Mouse (Mus musculus): ENCODE data around the gene Kcnc3. TPM values are rescaled to one million over a fixed set of nuclear protein-coding genes. Genes with fewer than 3 reads are reported as not detected.

Gene Kcnc3
- polyA plus RNA-seq, 1 experiment from 2014 or later, result 1.5 TPM

- H3K9me3 ChIP-seq (ENCODE audit: control insufficient read depth, low read length), result no peaks in the 10 kb centered on the region
- 75% methylated on average over 11 of the region's 12 CpGs for WGBS
- no peak overlapping the region for H3K27ac ChIP-seq (ENCODE audit: low read length)
- peaks cover 8% of the 10 kb centered on the region; the same call in 1 of the 2 replicates for H3K4me1 ChIP-seq (replicated peaks; ENCODE audit: control insufficient read depth, insufficient read depth, low read length)
- no peak overlapping the region for H3K4me2 ChIP-seq (ENCODE audit: low read depth, low read length)
- ATAC-seq (ENCODE audit: low read depth), result no peak
- no peak overlapping the region for H3K9ac ChIP-seq (ENCODE audit: low read length)
- H3K36me3 ChIP-seq (ENCODE audit: control insufficient read depth, insufficient read depth, low read length), result no peaks in the 10 kb centered on the region
- peaks cover 27% of the 10 kb centered on the region for H3K27me3 ChIP-seq (ENCODE audit: control insufficient read depth, insufficient read depth, low read depth, low read length)
- no peak overlapping the region for H3K4me3 ChIP-seq (ENCODE audit: low read length)
Observed at GRCm38 (mm10) chr7:44598336-44598735, 7.9 kb downstream of the Kcnc3 start.

DNA sequence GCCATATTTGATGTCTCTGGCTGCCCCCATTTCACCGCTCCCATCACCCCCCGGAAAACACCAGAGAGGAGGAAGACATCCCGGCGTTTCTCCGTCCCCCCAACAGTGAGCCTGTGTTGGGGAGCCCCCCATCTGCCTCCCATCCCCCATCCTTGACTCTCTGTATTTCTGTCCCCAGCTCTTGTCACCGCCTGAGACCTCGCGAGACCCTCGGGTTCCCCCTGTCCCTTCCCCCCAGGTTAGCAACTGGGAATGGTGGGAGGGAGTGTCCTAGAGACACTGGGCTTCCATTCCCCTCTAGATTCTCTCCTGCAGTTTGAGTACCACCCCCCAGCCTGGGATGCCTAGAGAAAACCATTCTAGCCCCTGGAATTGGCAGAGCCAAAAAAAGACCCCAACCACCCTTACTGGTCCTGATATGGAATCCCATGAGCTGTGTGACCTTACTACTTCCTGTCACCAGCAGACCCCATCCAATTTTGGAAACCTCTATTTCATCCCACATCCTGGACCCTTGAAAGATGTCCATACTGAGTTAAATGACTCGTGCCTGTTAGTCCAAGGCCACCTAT, 10.3 kb downstream of the Kcnc3 start:
- H3K36me3 ChIP-seq (ENCODE audit: control insufficient read depth, insufficient read depth, low read length), result no peaks in the 10 kb centered on the region
- no peak overlapping the region for H3K27ac ChIP-seq (ENCODE audit: low read length)
- H3K27me3 ChIP-seq (ENCODE audit: control insufficient read depth, insufficient read depth, low read depth, low read length), result peaks cover 32% of the 10 kb centered on the region
- H3K4me1 ChIP-seq (replicated peaks; ENCODE audit: control insufficient read depth, insufficient read depth, low read length), result peaks cover 4% of the 10 kb centered on the region; the same call in 1 of the 2 replicates
- H3K9me3 ChIP-seq (ENCODE audit: control insufficient read depth, low read length), result no peaks in the 10 kb centered on the region
- no peak overlapping the region for H3K4me3 ChIP-seq (ENCODE audit: low read length)
- 79% methylated on average over 10 of the region's 10 CpGs for whole genome bisulfite sequencing
- H3K9ac ChIP-seq (ENCODE audit: low read length), result no peak overlapping the region
- no peak overlapping the region for H3K4me2 ChIP-seq (ENCODE audit: low read depth, low read length)
- ATAC-seq (ENCODE audit: low read depth), result no peak

DNA sequence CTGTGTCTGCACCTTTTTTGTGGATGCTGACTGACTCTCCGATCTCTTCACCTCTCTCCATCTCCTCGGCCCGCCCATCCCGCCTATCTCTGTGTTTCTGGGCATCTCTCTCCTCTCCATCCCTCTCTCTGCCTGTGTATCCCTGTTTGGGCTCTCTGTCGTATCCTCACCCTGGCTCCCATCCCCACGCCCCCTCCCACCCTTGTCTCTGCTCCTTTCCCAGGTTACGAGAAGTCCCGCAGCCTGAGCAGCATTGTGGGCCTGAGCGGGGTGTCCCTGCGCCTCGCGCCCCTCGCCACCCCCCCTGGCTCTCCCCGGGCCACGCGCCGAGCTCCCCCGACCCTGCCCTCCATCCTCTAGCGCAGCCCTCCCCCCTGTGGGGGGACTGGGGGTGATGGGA, 11.2 kb downstream of the Kcnc3 start:
- Histone ChIP-seq H3K4me3 (ENCODE audit: low read length) (no peak overlapping the region), H3K27me3 (ENCODE audit: control insufficient read depth, insufficient read depth, low read depth, low read length) (peaks cover 32% of the 10 kb centered on the region), H3K36me3 (ENCODE audit: control insufficient read depth, insufficient read depth, low read length) (no peaks in the 10 kb centered on the region), H3K9me3 (ENCODE audit: control insufficient read depth, low read length) (no peaks in the 10 kb centered on the region), H3K4me1 (replicated peaks; ENCODE audit: control insufficient read depth, insufficient read depth, low read length) (peaks cover 9% of the 10 kb centered on the region; the same call in 1 of the 2 replicates), H3K4me2 (ENCODE audit: low read depth, low read length) (no peak overlapping the region), H3K27ac (ENCODE audit: low read length) (no peak overlapping the region), H3K9ac (ENCODE audit: low read length) (no peak overlapping the region)
- no peak for ATAC-seq (ENCODE audit: low read depth)
- 13% methylated on average over 18 of the region's 19 CpGs for WGBS

DNA sequence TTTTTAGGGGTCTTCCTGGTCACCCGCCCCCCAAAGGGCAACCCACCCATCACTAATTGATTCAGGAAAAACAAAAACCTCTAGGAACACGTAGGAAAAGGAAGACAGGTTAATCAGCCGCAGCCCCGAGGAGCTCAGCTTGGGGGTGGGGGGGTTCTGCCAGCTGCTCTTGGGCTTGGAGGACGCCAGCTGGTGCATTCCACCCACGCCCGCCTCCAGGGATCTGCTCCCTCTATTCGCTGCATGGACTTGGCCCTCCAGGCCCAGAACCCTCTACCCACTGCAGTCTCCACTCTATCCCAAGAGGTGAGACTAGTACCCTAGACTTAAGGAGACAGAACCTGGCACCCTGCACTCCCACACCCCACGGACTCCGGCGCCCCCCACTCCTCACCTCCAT, 12.0 kb downstream of the Kcnc3 start:
- no peak overlapping the region for H3K27ac ChIP-seq (ENCODE audit: low read length)
- H3K27me3 ChIP-seq (ENCODE audit: control insufficient read depth, insufficient read depth, low read depth, low read length), result peaks cover 32% of the 10 kb centered on the region
- H3K9ac ChIP-seq (ENCODE audit: low read length), result no peak overlapping the region
- H3K4me2 ChIP-seq (ENCODE audit: low read depth, low read length), result no peak overlapping the region
- no peak for ATAC-seq (ENCODE audit: low read depth)
- 10% methylated on average over 11 of the region's 11 CpGs for WGBS
- no peak overlapping the region for H3K4me3 ChIP-seq (ENCODE audit: low read length)
- no peaks in the 10 kb centered on the region for H3K9me3 ChIP-seq (ENCODE audit: control insufficient read depth, low read length)
- peaks cover 10% of the 10 kb centered on the region; the same call in 1 of the 2 replicates for H3K4me1 ChIP-seq (replicated peaks; ENCODE audit: control insufficient read depth, insufficient read depth, low read length)
- H3K36me3 ChIP-seq (ENCODE audit: control insufficient read depth, insufficient read depth, low read length), result no peaks in the 10 kb centered on the region

DNA sequence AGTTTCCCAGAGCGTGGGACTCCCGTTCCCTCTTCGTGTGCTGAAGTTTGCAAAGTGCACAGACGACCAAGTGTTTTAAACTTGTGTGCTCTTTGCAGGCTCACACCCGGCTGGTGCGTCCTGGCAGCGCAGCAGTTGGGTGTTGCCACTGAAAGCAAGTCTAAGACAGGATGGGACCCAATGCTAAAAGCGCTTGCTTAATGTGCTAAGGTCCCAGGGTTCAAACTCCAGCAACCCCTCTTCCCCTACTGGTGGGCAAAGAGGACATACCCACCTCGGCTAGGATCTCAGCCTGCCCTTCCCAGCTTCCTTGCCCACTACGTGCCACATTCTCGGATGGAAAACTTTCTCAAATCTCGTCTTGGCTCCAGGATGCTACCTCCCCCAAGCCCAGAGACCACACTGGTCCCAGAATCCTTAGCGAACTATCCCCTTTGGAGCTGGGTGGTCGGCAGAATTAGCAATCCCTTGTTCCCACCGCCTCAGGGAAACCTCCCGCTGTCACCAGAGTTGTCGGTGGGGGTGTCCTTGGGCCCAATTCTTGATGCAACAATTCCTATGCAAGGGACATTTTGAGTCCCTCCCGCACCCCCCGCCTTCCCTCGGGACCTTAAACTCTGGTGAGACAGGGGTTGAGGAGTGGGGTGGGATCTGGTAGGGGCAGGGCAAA, 12.9 kb downstream of the Kcnc3 start:
- WGBS, result 4% methylated on average over 20 of the region's 20 CpGs
- Histone ChIP-seq H3K9ac (ENCODE audit: low read length) (no peak overlapping the region), H3K36me3 (ENCODE audit: control insufficient read depth, insufficient read depth, low read length) (no peaks in the 10 kb centered on the region), H3K4me3 (ENCODE audit: low read length) (no peak overlapping the region), H3K4me2 (ENCODE audit: low read depth, low read length) (peak overlapping the region; percentile 55), H3K27ac (ENCODE audit: low read length) (no peak overlapping the region), H3K9me3 (ENCODE audit: control insufficient read depth, low read length) (no peaks in the 10 kb centered on the region), H3K4me1 (replicated peaks; ENCODE audit: control insufficient read depth, insufficient read depth, low read length) (peaks cover 10% of the 10 kb centered on the region; the same call in 1 of the 2 replicates), H3K27me3 (ENCODE audit: control insufficient read depth, insufficient read depth, low read depth, low read length) (peaks cover 32% of the 10 kb centered on the region)
- no peak for ATAC-seq (ENCODE audit: low read depth)

DNA sequence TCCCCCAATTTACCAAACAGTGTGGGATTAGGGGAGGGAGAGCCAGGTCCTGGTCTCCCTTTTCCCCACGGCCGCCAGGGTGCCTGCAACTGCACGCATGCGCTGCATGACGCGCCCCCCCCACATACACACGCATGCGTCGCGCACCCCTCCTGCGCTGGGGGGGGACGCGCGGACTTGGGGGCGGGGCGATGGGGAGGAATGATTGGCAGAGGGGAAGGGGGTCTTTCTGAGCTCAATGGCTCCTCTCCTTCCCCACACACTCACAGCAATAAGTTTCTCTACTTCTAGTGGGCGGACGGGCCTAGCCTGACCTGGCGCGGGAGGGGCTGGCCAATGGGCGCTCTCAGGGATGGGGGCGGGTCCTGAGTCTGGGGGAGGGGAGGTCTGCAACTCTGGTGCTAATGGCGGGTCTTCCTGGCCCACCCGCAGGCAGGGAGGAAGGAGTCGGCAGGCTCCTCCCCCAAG, 13.7 kb downstream of the Kcnc3 start:
- peak overlapping the region; percentile 14; the same call in 1 of the 2 replicates for H3K9ac ChIP-seq (ENCODE audit: low read length)
- no peaks in the 10 kb centered on the region for H3K36me3 ChIP-seq (ENCODE audit: control insufficient read depth, insufficient read depth, low read length)
- H3K27me3 ChIP-seq (ENCODE audit: control insufficient read depth, insufficient read depth, low read depth, low read length), result peaks cover 32% of the 10 kb centered on the region
- no peaks in the 10 kb centered on the region for H3K9me3 ChIP-seq (ENCODE audit: control insufficient read depth, low read length)
- ATAC-seq (ENCODE audit: low read depth), result peak; percentile 57
- peak overlapping the region; percentile 55 for H3K4me2 ChIP-seq (ENCODE audit: low read depth, low read length)
- peak overlapping the region; percentile 39 for H3K4me3 ChIP-seq (ENCODE audit: low read length)
- peaks cover 10% of the 10 kb centered on the region; the same call in 1 of the 2 replicates for H3K4me1 ChIP-seq (replicated peaks; ENCODE audit: control insufficient read depth, insufficient read depth, low read length)
- no peak overlapping the region for H3K27ac ChIP-seq (ENCODE audit: low read length)
- under 1% methylated on average over 23 of the region's 25 CpGs for WGBS

DNA sequence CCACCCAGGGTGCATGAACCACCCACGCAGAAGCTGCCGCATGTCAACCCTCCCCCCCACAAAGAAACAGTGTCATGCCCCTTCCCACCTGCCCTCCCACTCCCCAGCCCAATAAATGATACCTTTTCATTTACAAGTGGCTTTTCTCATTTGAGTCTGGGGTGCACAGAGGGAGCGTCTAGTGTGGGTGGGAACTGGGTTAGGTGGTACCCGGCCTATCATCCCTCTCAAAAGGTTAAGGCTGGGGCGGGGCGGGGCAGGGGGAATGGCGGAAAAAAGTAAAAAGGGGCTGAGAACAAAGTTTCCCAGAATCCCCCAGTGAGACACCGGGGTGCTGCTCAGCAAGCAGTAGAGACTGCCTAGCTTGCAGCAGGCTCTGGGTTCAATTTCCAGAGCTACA, 14.2 kb downstream of the Kcnc3 start:
- WGBS, result 3% methylated on average over 7 of the region's 8 CpGs
- H3K4me3 ChIP-seq (ENCODE audit: low read length), result peak overlapping the region; percentile 39
- H3K27me3 ChIP-seq (ENCODE audit: control insufficient read depth, insufficient read depth, low read depth, low read length), result peaks cover 32% of the 10 kb centered on the region
- peak overlapping the region; percentile 55 for H3K4me2 ChIP-seq (ENCODE audit: low read depth, low read length)
- H3K9me3 ChIP-seq (ENCODE audit: control insufficient read depth, low read length), result no peaks in the 10 kb centered on the region
- H3K27ac ChIP-seq (ENCODE audit: low read length), result no peak overlapping the region
- H3K9ac ChIP-seq (ENCODE audit: low read length), result no peak overlapping the region
- ATAC-seq (ENCODE audit: low read depth), result no peak
- no peaks in the 10 kb centered on the region for H3K36me3 ChIP-seq (ENCODE audit: control insufficient read depth, insufficient read depth, low read length)
- H3K4me1 ChIP-seq (replicated peaks; ENCODE audit: control insufficient read depth, insufficient read depth, low read length), result peaks cover 10% of the 10 kb centered on the region; the same call in 1 of the 2 replicates

DNA sequence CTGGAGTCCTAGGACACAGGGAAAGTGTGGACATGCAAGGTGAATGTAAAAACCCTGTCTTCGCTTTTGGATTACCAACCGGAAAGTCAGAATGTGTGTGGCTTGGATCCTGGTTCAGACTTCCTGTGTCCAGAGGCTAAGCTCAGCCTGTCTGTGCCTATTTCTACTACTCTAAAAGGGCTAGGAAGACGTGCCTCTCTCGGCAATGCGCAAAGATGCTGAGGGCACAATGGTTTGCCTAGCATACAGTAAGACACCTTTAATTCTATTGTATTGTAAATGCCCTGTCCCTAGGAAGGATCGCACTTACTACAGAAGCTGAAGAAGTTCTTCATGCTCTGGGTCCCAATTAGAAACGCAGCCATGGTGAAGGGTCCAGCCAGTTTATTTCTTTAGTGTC, 15.0 kb downstream of the Kcnc3 start:
- H3K9me3 ChIP-seq (ENCODE audit: control insufficient read depth, low read length), result no peaks in the 10 kb centered on the region
- H3K36me3 ChIP-seq (ENCODE audit: control insufficient read depth, insufficient read depth, low read length), result no peaks in the 10 kb centered on the region
- H3K4me1 ChIP-seq (replicated peaks; ENCODE audit: control insufficient read depth, insufficient read depth, low read length), result peaks cover 10% of the 10 kb centered on the region; the same call in 1 of the 2 replicates
- no peak overlapping the region for H3K4me2 ChIP-seq (ENCODE audit: low read depth, low read length)
- no peak for ATAC-seq (ENCODE audit: low read depth)
- no peak overlapping the region for H3K4me3 ChIP-seq (ENCODE audit: low read length)
- H3K27ac ChIP-seq (ENCODE audit: low read length), result no peak overlapping the region
- H3K27me3 ChIP-seq (ENCODE audit: control insufficient read depth, insufficient read depth, low read depth, low read length), result peaks cover 32% of the 10 kb centered on the region
- no peak overlapping the region for H3K9ac ChIP-seq (ENCODE audit: low read length)
- 46% methylated on average over 7 of the region's 7 CpGs for WGBS

- 12% methylated on average over 29 of the region's 29 CpGs for WGBS
- peak; percentile 63 for ATAC-seq (ENCODE audit: low read depth)
- no peak overlapping the region for H3K4me3 ChIP-seq (ENCODE audit: low read length)
- H3K27ac ChIP-seq (ENCODE audit: low read length), result no peak overlapping the region
- no peak overlapping the region for H3K4me2 ChIP-seq (ENCODE audit: low read depth, low read length)
- no peaks in the 10 kb centered on the region for H3K36me3 ChIP-seq (ENCODE audit: control insufficient read depth, insufficient read depth, low read length)
- no peaks in the 10 kb centered on the region for H3K9me3 ChIP-seq (ENCODE audit: control insufficient read depth, low read length)
- H3K4me1 ChIP-seq (replicated peaks; ENCODE audit: control insufficient read depth, insufficient read depth, low read length), result peaks cover 10% of the 10 kb centered on the region; the same call in 1 of the 2 replicates
- H3K9ac ChIP-seq (ENCODE audit: low read length), result no peak overlapping the region
- H3K27me3 ChIP-seq (ENCODE audit: control insufficient read depth, insufficient read depth, low read depth, low read length), result peaks cover 24% of the 10 kb centered on the region
Observed at GRCm38 (mm10) chr7:44606171-44606901, 15.9 kb downstream of the Kcnc3 start.

Measured in lung, embryonic 16.5 days (tissue).